Mouse (Mus musculus): ENCODE measurements around the gene Nrp1.

- no peak for TF ChIP-seq CTCF (IDR thresholded peaks at IDR 0.05; ENCODE audit: low read depth, low read length)
- no peak for TF ChIP-seq POLR2A (IDR thresholded peaks at IDR 0.05; ENCODE audit: borderline replicate concordance, low read depth, low read length)
Measured at GRCm38 (mm10) chr8:128358406-128358755, at the start of gene Nrp1.
